Mouse (Mus musculus) kidney, postnatal 25 days (tissue): ENCODE measurements around the gene Shc1.

ENCODE experiments used
- DNase-seq, 2 experiments: peaks; one replicate each; pipeline ENCODE4 v3.0.0; 2021; ENCODE audit warnings: mixed read lengths in 2 of 2

The Shc1 gene

GRCm38 (mm10) chr3:89454401-89455177 lies 36.3 kb downstream of the Shc1 start, which contains the start of gene Pmvk:
Gene Pmvk, plus strand, starts transcription at chr3:89454541.
- DNase-seq: no peak

GRCm38 (mm10) chr3:89455786-89456285 lies 37.6 kb downstream of the Shc1 start:
- DNase-seq: no peak

GRCm38 (mm10) chr3:89456726-89457665 lies 38.8 kb downstream of the Shc1 start:
- peak; percentile 78 to 86 for DNase-seq

GRCm38 (mm10) chr3:89458372-89458964 lies 40.2 kb downstream of the Shc1 start:
- no peak for DNase-seq

DNA sequence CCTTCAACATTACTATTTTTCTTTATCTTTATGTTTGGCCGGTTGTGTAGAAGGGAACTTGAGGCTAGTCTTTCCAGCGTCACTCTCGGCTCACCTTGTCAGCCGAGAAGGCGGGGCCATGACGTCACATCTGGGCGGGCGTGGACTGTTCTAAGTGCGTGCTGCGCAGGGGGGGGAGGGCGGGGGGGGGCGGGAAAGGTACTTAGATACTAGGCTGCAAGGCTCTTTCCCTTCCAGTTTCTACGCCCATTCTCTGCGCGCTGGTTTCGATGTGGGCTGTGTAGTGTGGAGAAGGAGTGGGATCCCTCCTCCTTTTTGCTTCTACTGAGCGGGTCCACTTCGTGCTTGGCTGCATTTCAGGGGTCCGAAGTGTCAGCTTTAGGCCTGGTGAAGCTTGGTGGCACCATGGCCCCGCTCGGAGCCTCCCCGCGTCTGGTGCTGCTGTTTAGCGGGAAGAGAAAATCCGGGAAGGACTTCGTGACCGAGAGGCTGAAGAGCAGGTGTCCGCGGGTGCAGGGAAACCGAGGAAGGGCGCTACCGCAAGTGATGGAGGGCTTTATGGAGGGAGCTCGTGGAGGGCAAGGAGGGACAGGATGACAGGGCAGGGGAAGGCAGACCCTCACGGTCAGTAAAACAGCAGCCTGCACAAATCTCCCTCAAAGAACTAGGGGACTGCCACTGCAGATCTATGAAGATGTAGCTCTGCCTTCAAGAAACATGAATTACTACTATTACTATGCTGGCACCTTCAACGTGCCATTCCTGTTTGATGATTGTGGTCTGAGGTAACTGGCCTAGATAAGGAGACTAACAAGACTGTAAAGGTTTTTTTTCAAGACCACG lies 40.9 kb downstream of the Shc1 start:
- DNase-seq: peak; percentile 96 to 99

- DNase-seq: no peak
Measured at GRCm38 (mm10) chr3:89468268-89468667, 50.0 kb downstream of the Shc1 start.

GRCm38 (mm10) chr3:89472280-89472679 lies 54.0 kb downstream of the Shc1 start:
- DNase-seq: no peak

DNA sequence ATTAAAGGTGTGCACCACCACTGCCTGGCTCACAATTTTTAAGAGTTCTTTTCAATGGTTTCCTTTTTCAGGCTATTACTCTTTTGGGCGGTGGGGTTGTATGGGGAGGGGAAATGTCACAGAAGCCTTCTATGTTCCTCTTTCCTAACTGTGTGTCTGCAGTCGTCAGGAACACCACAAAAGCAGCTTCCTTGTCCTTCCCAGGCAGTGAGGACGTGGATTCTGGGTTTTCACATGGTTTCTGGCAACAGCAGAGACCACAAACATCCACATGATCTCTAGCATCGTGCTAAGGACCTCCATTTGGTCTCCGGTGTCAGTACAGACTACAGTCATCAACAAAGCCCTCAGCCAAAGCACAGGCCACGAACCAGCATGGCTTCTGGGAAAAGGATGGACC lies 55.6 kb downstream of the Shc1 start:
- DNase-seq: no peak

GRCm38 (mm10) chr3:89479055-89479454 lies 60.8 kb downstream of the Shc1 start:
- DNase-seq: no peak
